ENCODE assay signal across 19 mouse cellular contexts in the genomic region with DNA sequence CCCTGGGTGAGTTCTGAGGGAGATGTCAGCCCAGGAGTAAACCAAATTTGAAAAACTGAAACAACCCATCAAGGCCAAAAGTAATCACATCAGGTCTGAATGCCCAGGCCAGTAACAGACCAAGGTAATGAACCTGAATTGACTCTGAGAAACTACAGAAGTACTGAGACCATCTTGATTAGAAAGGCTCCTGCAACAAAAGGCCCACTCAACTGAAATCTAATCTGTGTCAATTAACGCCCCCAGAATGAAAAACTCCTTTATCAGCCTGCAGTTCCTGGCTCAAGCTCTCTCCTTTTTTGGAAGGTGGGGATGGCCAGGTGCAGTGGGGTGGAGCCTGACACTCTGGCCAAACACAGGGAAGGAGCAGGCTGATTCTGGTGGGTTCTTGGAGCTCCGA. TPM values are rescaled to one million over a fixed set of nuclear protein-coding genes. Genes with fewer than 3 reads are reported as not detected.
A peak's percentile ranks its signal among the peaks of the same experiment; 100 is the strongest.
DNase-seq lines count a peak whose midpoint lies in the region; ATAC-seq lines count a peak whose summit lies in the region.
"Had no signal": no experiment of that assay in that cellular context is flagged by ENCODE, and none has a peak within 500 bp of the region (broad histone marks: within the 10 kb centered on the region; RNA-seq: fewer than 3 reads in every experiment).

No protein-coding gene starts in this region.

- WGBS in heart, embryonic 13.5 days, result 31% methylated on average over 2 of the region's 2 CpGs
- 27% methylated on average over 2 of the region's 2 CpGs for WGBS in midbrain, embryonic 10.5 days
- WGBS in midbrain, embryonic 11.5 days, result 33% methylated on average over 2 of the region's 2 CpGs
- WGBS in embryonic facial prominence, embryonic 10.5 days, result 23% methylated on average over 2 of the region's 2 CpGs

- no peaks in the 10 kb centered on the region for H3K36me3 ChIP-seq in heart, embryonic 13.5 days
- no peaks in the 10 kb centered on the region for H3K36me3 ChIP-seq in midbrain, embryonic 10.5 days
- H3K36me3 ChIP-seq in midbrain, embryonic 11.5 days (ENCODE audit: control insufficient read depth, insufficient read depth, low read length), result no peaks in the 10 kb centered on the region
- no peaks in the 10 kb centered on the region for H3K36me3 ChIP-seq in embryonic facial prominence, embryonic 10.5 days (replicated peaks)
- H3K36me3 ChIP-seq: embryonic facial prominence, embryonic 13.5 days; heart, embryonic 15.5 days; hindbrain, embryonic 12.5 days; intestine, embryonic 15.5 days; limb, embryonic 10.5 days; liver, embryonic 12.5 days; lung, embryonic 15.5 days had no signal

- ATAC-seq in heart, embryonic 13.5 days (ENCODE audit: extremely low read depth, insufficient number of reproducible peaks, low FRiP score, low TSS enrichment), result no peak
- no peak for ATAC-seq in midbrain, embryonic 11.5 days (ENCODE audit: low FRiP score)
- ATAC-seq: liver, embryonic 12.5 days had no signal

- H3K9me3 ChIP-seq in heart, embryonic 13.5 days, result no peaks in the 10 kb centered on the region
- no peaks in the 10 kb centered on the region for H3K9me3 ChIP-seq in midbrain, embryonic 10.5 days (replicated peaks)
- H3K9me3 ChIP-seq in midbrain, embryonic 11.5 days (ENCODE audit: control insufficient read depth, low read length), result no peaks in the 10 kb centered on the region
- no peaks in the 10 kb centered on the region for H3K9me3 ChIP-seq in embryonic facial prominence, embryonic 10.5 days
- H3K9me3 ChIP-seq: embryonic facial prominence, embryonic 13.5 days; heart, embryonic 15.5 days; hindbrain, embryonic 12.5 days; intestine, embryonic 15.5 days; limb, embryonic 10.5 days; liver, embryonic 12.5 days; lung, embryonic 15.5 days had no signal

- H3K27ac ChIP-seq in heart, embryonic 13.5 days (replicated peaks), result no peak overlapping the region; the same call in 1 of the 2 replicates
- H3K27ac ChIP-seq in midbrain, embryonic 10.5 days (replicated peaks), result peak overlapping the region; percentile 64; the same call in 1 of the 2 replicates
- H3K27ac ChIP-seq in midbrain, embryonic 11.5 days (ENCODE audit: low read depth, low read length), result no peak overlapping the region
- peak overlapping the region; percentile 11; the same call in 1 of the 2 replicates for H3K27ac ChIP-seq in embryonic facial prominence, embryonic 10.5 days (replicated peaks)
- H3K27ac ChIP-seq: embryonic facial prominence, embryonic 13.5 days; heart, embryonic 15.5 days; hindbrain, embryonic 12.5 days; limb, embryonic 10.5 days; liver, embryonic 12.5 days; lung, embryonic 15.5 days had no signal

- no peak for DNase-seq in heart, postnatal 25 days (ENCODE audit: low spot score)
- no peak for DNase-seq in midbrain, embryonic 10.5 days (ENCODE audit: low spot score)
- DNase-seq in midbrain, embryonic 11.5 days (ENCODE audit: low spot score, missing footprints), result no peak
- no peak for DNase-seq in embryonic facial prominence, embryonic 10.5 days (ENCODE audit: low spot score)
- peak; percentile 73 for DNase-seq in retina, postnatal 1 day
- no peak for DNase-seq in layer of hippocampus, postnatal 10 days (ENCODE audit: low spot score in 2 of 2)
- DNase-seq: adrenal gland, postnatal 25 days; cerebellum, adult 8-10 months; right cerebral cortex, postnatal 14 days; thymus, postnatal 36 days had no signal

- intact Hi-C loops in heart, postnatal 25 days (cut with DNase I), result no loop called here

- no peak overlapping the region for H3K4me2 ChIP-seq in heart, embryonic 13.5 days
- H3K4me2 ChIP-seq in midbrain, embryonic 11.5 days, result no peak overlapping the region
- H3K4me2 ChIP-seq: embryonic facial prominence, embryonic 13.5 days; heart, embryonic 15.5 days; hindbrain, embryonic 12.5 days; intestine, embryonic 15.5 days; liver, embryonic 12.5 days; lung, embryonic 15.5 days had no signal

- H3K27me3 ChIP-seq in heart, embryonic 13.5 days (replicated peaks), result no peaks in the 10 kb centered on the region
- no peaks in the 10 kb centered on the region for H3K27me3 ChIP-seq in midbrain, embryonic 10.5 days (ENCODE audit: low read depth, poor library complexity, severe bottlenecking)
- no peaks in the 10 kb centered on the region for H3K27me3 ChIP-seq in midbrain, embryonic 11.5 days (ENCODE audit: control insufficient read depth, insufficient read depth, low read length)
- no peaks in the 10 kb centered on the region; the same call in 1 of the 2 replicates for H3K27me3 ChIP-seq in embryonic facial prominence, embryonic 10.5 days (replicated peaks; ENCODE audit: low read depth, poor library complexity, severe bottlenecking)
- H3K27me3 ChIP-seq: embryonic facial prominence, embryonic 13.5 days; heart, embryonic 15.5 days; hindbrain, embryonic 12.5 days; intestine, embryonic 15.5 days; liver, embryonic 12.5 days; lung, embryonic 15.5 days had no signal

- H3K4me3 ChIP-seq in heart, embryonic 13.5 days, result no peak overlapping the region
- no peak overlapping the region for H3K4me3 ChIP-seq in midbrain, embryonic 10.5 days
- no peak overlapping the region for H3K4me3 ChIP-seq in midbrain, embryonic 11.5 days (ENCODE audit: low read depth, low read length)
- H3K4me3 ChIP-seq in embryonic facial prominence, embryonic 10.5 days, result no peak overlapping the region
- H3K4me3 ChIP-seq: embryonic facial prominence, embryonic 13.5 days; heart, embryonic 15.5 days; hindbrain, embryonic 12.5 days; intestine, embryonic 15.5 days; limb, embryonic 10.5 days; liver, embryonic 12.5 days; lung, embryonic 15.5 days had no signal

- peaks cover 45% of the 10 kb centered on the region for H3K4me1 ChIP-seq in heart, embryonic 13.5 days
- peaks cover 52% of the 10 kb centered on the region for H3K4me1 ChIP-seq in midbrain, embryonic 10.5 days
- peaks cover 10% of the 10 kb centered on the region for H3K4me1 ChIP-seq in midbrain, embryonic 11.5 days (ENCODE audit: control insufficient read depth, insufficient read depth, low read length)
- peaks cover 37% of the 10 kb centered on the region for H3K4me1 ChIP-seq in embryonic facial prominence, embryonic 10.5 days

- 0 out of 2 replicates have a peak overlapping the region, but pooled peaks have one; percentile 1 for H3K9ac ChIP-seq in heart, embryonic 13.5 days
- H3K9ac ChIP-seq in midbrain, embryonic 11.5 days (ENCODE audit: low read length), result no peak overlapping the region
- H3K9ac ChIP-seq: embryonic facial prominence, embryonic 13.5 days; heart, embryonic 15.5 days; hindbrain, embryonic 12.5 days; intestine, embryonic 15.5 days; liver, embryonic 12.5 days; lung, embryonic 15.5 days had no signal

RNA-seq across cellular contexts. Expression of a gene that starts 45.7 kb away (rescaled TPM):
- 38.4 and 41.7 TPM in 2 replicates for polyA plus RNA-seq in heart, embryonic 13.5 days (2015; fragmentation: Nextera tagmentation; extraction: Ambion mirVana)
- total RNA-seq in heart, postnatal 25 days (2021), result 1 to 10 TPM; 6.7 to 6.8 TPM
- 25.5 and 25.7 TPM in 2 replicates for polyA plus RNA-seq in midbrain, embryonic 10.5 days (2016; fragmentation: Nextera tagmentation; extraction: Ambion mirVana)
- 10.4 and 10.5 TPM in 2 replicates for polyA plus RNA-seq in midbrain, embryonic 11.5 days (2014; fragmentation: Nextera tagmentation; extraction: Ambion mirVana)
- 14.9 and 17.0 TPM in 2 replicates for polyA plus RNA-seq in embryonic facial prominence, embryonic 10.5 days (2016; fragmentation: Nextera tagmentation; extraction: Ambion mirVana)
- total RNA-seq in layer of hippocampus, postnatal 10 days (2021), result 10 to 100 TPM; 20.5 to 25.9 TPM
- total RNA-seq: granulocyte monocyte progenitor cell, adult 5-6 weeks had no signal

Comparison
In these comparisons a context has a peak if more than half of its experiments do, and no peak if none do; other contexts are left out.
1. H3K27ac ChIP-seq: peak in midbrain, embryonic 10.5 days (single experiment) and embryonic facial prominence, embryonic 10.5 days (single experiment); none in heart, embryonic 13.5 days (single experiment) and midbrain, embryonic 11.5 days (single experiment).